Mouse (Mus musculus): Measurements from ENCODE around the gene Sh3bp5.
"Not testable (repeated sequence)": the region's sequence is repeated elsewhere in the genome, so short reads cannot be mapped to it uniquely, and the experiment has no call there.

Gene Sh3bp5

DNA sequence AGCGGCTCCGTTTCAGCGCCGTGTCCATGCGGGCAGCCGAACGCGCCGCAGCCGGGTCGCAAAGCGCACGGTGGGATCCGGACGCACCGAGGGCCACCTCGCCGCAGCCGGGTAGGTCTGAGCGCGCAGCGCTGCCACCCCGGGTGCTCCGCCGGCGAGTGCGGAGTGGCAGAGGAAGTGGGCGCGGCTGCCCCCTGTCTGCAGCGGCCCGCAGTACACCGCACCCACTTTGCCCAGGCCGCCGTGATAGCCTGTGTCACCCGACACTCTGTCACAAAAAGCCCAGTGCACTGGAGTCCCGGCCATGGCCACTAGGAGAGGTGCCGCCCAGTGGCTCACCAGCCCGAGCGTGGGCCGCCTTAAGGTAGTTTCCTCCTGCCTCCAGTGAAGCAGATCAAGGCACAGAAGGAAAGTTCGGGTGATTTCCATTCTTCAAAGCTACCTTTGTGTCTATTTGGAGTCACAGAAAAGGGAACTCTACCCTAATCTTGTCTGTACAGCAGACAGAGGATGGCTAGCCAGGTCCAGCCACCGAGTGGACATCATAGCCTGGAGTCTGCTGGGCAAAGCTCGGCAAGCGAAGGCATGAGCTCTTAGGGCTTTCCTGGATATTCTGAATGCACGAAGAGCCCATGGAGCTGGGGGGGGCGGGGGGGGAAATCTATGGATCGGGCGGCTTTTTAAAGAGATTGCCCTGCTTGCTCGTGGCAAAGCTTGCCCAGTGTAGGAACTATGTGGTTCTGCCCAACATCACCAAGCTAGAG, at the start of gene Sh3bp5:
TSS of gene Sh3bp5 (minus strand) at position 149 of the 764 bp plus-strand sequence.
- peak; percentile 96 for DNase-seq

- DNase-seq: no peak
These were observed 46.5 kb upstream of the Sh3bp5 start for GRCm38 (mm10) chr14:31482417-31482816.

GRCm38 (mm10) chr14:31473297-31473696, 37.4 kb upstream of the Sh3bp5 start:
- no peak for DNase-seq

- peak; percentile 83 for DNase-seq
These were observed 36.7 kb upstream of the Sh3bp5 start for GRCm38 (mm10) chr14:31472451-31473061.

DNA sequence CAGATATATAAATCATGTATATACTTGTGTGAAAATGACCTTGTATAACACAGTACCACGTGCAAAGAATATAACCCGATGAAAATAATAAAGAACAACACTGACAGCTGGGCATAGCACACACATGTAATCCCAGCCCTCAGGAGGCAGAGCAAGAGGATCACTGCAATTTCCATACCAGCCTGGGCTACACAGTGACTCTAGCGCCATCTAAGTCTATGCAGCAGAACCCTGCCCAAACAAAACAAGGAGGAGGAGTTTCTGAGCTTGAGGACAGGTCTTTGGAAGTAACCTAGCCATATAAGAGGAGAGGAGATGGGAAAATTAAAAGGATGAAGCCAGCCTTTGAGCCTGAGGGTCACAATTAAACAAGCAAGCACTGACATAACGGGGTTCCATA, 33.8 kb upstream of the Sh3bp5 start:
- no peak for DNase-seq

GRCm38 (mm10) chr14:31464176-31464575, 28.3 kb upstream of the Sh3bp5 start:
- DNase-seq: peak; percentile 68

DNA sequence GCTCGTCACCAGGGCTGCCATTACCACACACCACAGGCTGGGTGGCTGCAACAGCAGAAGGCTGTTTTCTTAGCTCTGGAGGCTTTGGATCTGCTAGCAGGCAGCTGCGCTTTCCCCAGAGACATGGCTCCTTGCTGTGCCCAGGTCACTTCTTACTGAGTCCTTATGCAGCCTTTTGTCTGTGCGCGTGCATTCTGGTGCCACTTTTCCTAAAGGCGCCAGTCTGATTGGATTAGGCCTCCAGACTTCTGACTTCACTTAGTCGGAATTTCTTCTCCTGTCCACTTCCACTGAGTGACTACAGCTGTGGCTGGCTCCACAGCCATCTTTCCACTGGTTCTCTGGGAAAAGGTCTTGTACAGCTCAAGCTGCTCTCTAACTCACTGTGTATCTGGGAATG, 27.0 kb upstream of the Sh3bp5 start:
- DNase-seq: peak; percentile 57

- DNase-seq: peak; percentile 48
These were observed 26.3 kb upstream of the Sh3bp5 start for GRCm38 (mm10) chr14:31462226-31462625.

DNA sequence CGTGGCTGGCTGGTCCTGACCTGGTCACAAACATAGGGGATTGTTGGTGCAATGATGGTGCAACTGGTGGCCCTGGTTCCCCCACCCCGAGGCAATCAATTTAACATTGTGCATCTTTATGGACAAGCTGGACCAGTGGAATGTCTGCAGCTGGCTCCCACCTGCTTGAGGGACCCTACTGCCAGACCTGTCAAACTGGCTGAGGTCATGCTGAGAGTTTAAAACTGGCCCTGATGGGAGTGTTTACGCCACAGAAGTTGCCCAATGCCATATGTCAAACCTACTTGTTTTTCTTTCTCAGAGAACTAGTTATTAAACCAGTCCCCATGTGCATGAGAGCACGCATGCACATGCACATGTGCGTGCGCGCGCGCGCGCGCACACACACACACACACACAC, 22.1 kb upstream of the Sh3bp5 start:
- no peak for DNase-seq

GRCm38 (mm10) chr14:31456064-31456721, 20.3 kb upstream of the Sh3bp5 start:
- DNase-seq: no peak

GRCm38 (mm10) chr14:31454849-31455566, 19.1 kb upstream of the Sh3bp5 start:
- DNase-seq: no peak

DNA sequence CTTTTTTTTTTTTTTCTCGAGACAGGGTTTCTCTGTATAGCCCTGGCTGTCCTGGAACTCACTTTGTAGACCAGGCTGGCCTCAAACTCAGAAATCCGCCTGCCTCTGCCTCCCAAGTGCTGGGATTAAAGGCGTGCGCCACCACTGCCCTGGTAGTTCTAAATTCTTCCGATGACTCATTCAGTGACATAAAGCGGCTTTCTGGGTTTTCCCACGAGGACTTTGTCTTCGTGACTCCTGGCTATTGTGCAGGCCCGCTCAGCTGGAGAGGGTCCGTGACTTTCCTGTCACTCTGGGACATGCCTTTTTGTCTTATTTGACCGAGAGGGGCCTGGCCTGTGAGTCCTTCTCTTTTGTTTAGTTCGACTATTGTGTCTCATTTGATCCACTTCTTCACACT, 18.1 kb upstream of the Sh3bp5 start:
- not testable (repeated sequence) for DNase-seq

DNA sequence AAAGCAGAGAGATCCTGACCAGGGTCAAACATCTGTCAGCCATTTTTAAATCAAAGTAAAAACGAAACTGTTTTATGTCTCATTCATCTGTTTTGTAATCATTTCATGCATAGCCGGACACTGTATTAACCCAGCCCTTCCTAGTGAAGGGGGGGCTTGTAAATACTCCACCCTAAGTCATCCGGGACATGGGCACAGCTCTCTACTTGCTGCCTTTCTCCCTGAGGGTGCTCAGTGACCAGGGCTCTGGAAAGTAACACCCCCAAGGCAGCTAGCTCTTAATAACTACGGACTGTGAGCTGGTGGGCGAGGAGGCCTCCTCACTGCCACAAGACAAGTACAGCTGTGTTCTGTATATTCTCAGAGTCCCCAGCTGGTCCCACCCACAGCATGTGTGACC, 13.1 kb upstream of the Sh3bp5 start:
- DNase-seq: no peak

DNA sequence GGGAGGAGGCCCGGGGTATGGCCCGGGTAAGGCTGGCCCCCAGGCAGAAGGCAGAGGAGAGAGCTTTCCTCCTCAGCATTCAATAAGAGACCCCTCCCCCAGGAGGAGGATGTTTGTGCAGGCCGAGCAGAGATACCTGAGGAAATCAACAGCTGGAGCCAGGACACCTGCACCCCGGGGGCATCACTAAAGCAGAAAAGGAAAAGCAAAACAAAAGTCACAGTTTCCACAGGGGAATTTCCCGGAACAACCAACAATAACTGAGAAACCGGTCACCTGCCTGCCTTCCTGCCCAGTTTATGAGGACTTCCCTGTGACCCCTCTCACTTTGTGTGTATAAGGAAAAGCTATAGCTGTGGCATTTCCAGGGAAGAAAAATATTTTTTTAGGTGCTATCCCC, 7.7 kb upstream of the Sh3bp5 start:
- DNase-seq: no peak

GRCm38 (mm10) chr14:31440725-31441124, 4.8 kb upstream of the Sh3bp5 start:
- DNase-seq: no peak

- no peak for DNase-seq
These were observed 4.4 kb upstream of the Sh3bp5 start for GRCm38 (mm10) chr14:31440230-31440629.

GRCm38 (mm10) chr14:31439279-31439678, 3.4 kb upstream of the Sh3bp5 start:
- DNase-seq: no peak

- DNase-seq: peak; percentile 42
These were observed 2.1 kb upstream of the Sh3bp5 start for GRCm38 (mm10) chr14:31437826-31438529.

GRCm38 (mm10) chr14:31435018-31435915, 611 bp downstream of the Sh3bp5 start:
- peak; percentile 61 for DNase-seq

DNA sequence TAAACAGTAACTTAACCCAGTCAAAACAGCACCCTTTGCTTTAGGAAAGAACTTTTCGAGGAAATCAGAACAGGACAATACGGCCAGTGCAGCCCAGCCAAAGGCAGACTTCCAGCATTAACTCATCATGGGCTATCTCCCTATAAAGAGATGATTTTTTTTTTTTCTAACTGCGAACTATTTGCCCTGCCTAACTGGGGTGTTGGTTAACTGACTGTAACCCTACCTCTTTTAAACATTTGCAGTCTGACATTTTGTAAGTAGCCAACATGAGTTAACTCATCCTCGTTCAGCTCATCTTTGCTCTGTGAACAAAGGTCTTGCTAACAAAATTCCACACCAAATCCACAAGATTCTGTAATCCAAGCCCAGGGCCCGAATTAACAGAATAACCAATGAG, 1.5 kb downstream of the Sh3bp5 start:
- no peak for DNase-seq

DNA sequence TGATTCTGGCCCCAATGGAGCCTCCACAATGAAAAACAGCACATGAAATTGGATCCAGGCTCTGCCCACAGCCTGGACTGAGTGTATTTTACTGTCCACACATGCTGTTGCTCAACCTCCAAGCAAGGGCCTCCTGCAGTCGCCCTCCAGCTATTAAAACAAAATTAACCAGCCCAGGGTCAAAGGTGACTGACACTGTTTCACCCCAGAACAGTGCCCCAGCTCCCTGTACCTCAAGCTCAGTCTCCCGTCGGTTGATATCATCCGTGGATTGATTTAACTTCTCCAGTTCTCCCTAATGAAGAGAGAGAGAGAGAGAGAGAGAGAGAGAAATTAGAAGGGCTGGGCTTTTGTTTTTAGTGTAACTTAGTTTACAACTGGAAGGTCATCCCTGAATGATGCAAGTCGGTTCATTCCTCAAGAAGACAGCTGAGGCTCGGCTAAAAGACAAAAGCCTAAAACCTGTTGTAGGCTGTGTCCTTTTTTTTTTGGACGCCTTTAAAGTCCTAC, 2.0 kb downstream of the Sh3bp5 start:
- peak; percentile 58 for DNase-seq

All from kidney, postnatal 10 days (tissue).